Mouse (Mus musculus): ENCODE results near the gene Zfp94. TPM values are rescaled to one million over a fixed set of nuclear protein-coding genes. Genes with fewer than 3 reads are reported as not detected.
A peak's percentile ranks its signal among the peaks of the same experiment; 100 is the strongest.

Zfp94 gene
- 9.0 and 10.3 TPM in 2 replicates for polyA plus RNA-seq (2015; fragmentation: Nextera tagmentation; extraction: Ambion mirVana)

GRCm38 (mm10) chr7:24316567-24317092 lies at the start of gene Zfp94:
Gene Zfp94 (minus strand): TSS chr7:24316666.
- peak within 1 kb of the TSS; percentile 82 for H3K4me2 ChIP-seq (ENCODE audit: low read depth, low read length)
- H3K4me3 ChIP-seq (replicated peaks; ENCODE audit: low read length) = peak within 1 kb of the TSS; percentile 74
- no peaks in the 10 kb centered on the region for H3K27me3 ChIP-seq (ENCODE audit: control insufficient read depth, insufficient read depth, low read length)
- peak within 1 kb of the TSS; percentile 88 for H3K27ac ChIP-seq (ENCODE audit: low read length)
- under 1% methylated on average over 33 of the region's 33 CpGs for WGBS
- H3K9ac ChIP-seq (ENCODE audit: low read length) = peak within 1 kb of the TSS; percentile 84
- no peaks in the 10 kb centered on the region for H3K9me3 ChIP-seq (replicated peaks; ENCODE audit: control insufficient read depth, low read length)
- H3K36me3 ChIP-seq (ENCODE audit: control insufficient read depth, insufficient read depth, low read length) = no peaks in the 10 kb centered on the region
- peaks cover 4% of the 10 kb centered on the region; the same call in 1 of the 2 replicates for H3K4me1 ChIP-seq (ENCODE audit: control insufficient read depth, insufficient read depth, low read length)
- ATAC-seq (ENCODE audit: insufficient read depth, low FRiP score) = peak; percentile 95

DNA sequence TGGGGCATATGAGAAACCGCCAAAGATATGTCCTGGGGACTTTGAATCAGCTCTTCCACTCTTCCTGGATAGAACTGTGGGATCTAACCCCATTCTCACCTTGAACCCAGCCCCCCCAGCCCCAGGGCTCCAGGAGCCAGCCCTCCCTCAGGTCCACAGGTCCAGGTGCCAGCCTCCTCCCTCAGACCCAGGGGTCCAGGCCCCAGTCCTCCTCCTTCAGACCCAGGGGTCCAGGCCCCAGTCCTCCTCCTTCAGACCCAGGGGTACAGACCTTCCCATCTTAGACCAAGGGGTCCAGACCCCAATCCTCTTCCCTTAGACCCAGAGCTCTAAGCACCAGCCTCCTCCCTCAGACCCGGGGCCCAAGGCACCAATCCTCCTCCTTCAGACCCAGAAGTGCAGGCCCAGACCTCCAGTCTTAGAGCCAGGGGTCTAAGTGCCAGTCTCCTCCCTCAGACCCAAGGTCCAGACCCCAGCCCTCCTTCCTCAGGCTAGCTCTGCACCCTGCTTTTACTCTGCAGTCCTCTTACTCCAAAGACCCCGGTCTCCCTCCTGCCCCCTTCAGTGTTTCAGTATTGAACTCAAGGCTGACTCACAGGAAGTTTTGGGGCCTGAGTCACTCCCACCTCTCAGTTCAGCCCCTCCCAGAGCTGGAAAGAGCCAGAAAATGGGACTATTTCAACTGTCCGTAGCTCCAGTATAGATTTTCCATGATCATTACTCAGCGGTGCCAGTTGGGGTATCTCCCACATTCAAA lies 49.0 kb upstream of the Zfp94 start:
- no peaks in the 10 kb centered on the region for H3K9me3 ChIP-seq (replicated peaks; ENCODE audit: control insufficient read depth, low read length)
- no peaks in the 10 kb centered on the region for H3K27me3 ChIP-seq (ENCODE audit: control insufficient read depth, insufficient read depth, low read length)
- 72% methylated on average over 5 of the region's 5 CpGs for WGBS
- no peak for ATAC-seq (ENCODE audit: insufficient read depth, low FRiP score)
- H3K27ac ChIP-seq (ENCODE audit: low read length) = no peak overlapping the region
- no peak overlapping the region for H3K4me2 ChIP-seq (ENCODE audit: low read depth, low read length)
- peaks cover 9% of the 10 kb centered on the region for H3K4me1 ChIP-seq (ENCODE audit: control insufficient read depth, insufficient read depth, low read length)
- H3K9ac ChIP-seq (ENCODE audit: low read length) = peak overlapping the region; percentile 47; the same call in 1 of the 2 replicates
- H3K36me3 ChIP-seq (ENCODE audit: control insufficient read depth, insufficient read depth, low read length) = no peaks in the 10 kb centered on the region
- H3K4me3 ChIP-seq (replicated peaks; ENCODE audit: low read length) = no peak overlapping the region

- ATAC-seq (ENCODE audit: insufficient read depth, low FRiP score) = peak; percentile 71; the same call in 1 of the 2 replicates
- Histone ChIP-seq H3K4me3 (replicated peaks; ENCODE audit: low read length) (no peak overlapping the region), H3K9ac (ENCODE audit: low read length) (peak overlapping the region; percentile 47; the same call in 1 of the 2 replicates)
Measured at GRCm38 (mm10) chr7:24364827-24365226, 48.4 kb upstream of the Zfp94 start.

GRCm38 (mm10) chr7:24363228-24363627 lies 46.8 kb upstream of the Zfp94 start:
- no peaks in the 10 kb centered on the region for H3K27me3 ChIP-seq (ENCODE audit: control insufficient read depth, insufficient read depth, low read length)
- H3K27ac ChIP-seq (ENCODE audit: low read length) = no peak overlapping the region
- H3K9me3 ChIP-seq (replicated peaks; ENCODE audit: control insufficient read depth, low read length) = no peaks in the 10 kb centered on the region
- WGBS = 21% methylated on average over 7 of the region's 7 CpGs
- H3K4me1 ChIP-seq (ENCODE audit: control insufficient read depth, insufficient read depth, low read length) = peaks cover 4% of the 10 kb centered on the region; the same call in 1 of the 2 replicates
- ATAC-seq (ENCODE audit: insufficient read depth, low FRiP score) = no peak
- H3K4me3 ChIP-seq (replicated peaks; ENCODE audit: low read length) = no peak overlapping the region
- H3K36me3 ChIP-seq (ENCODE audit: control insufficient read depth, insufficient read depth, low read length) = no peaks in the 10 kb centered on the region
- no peak overlapping the region for H3K9ac ChIP-seq (ENCODE audit: low read length)
- H3K4me2 ChIP-seq (ENCODE audit: low read depth, low read length) = no peak overlapping the region

More at GRCm38 (mm10) chr7:24364827-24365226, 48.4 kb upstream of the Zfp94 start:
- Histone ChIP-seq H3K27me3 (ENCODE audit: control insufficient read depth, insufficient read depth, low read length) (no peaks in the 10 kb centered on the region), H3K4me1 (ENCODE audit: control insufficient read depth, insufficient read depth, low read length) (peaks cover 4% of the 10 kb centered on the region; the same call in 1 of the 2 replicates), H3K9me3 (replicated peaks; ENCODE audit: control insufficient read depth, low read length) (no peaks in the 10 kb centered on the region), H3K27ac (ENCODE audit: low read length) (no peak overlapping the region), H3K4me2 (ENCODE audit: low read depth, low read length) (no peak overlapping the region), H3K36me3 (ENCODE audit: control insufficient read depth, insufficient read depth, low read length) (no peaks in the 10 kb centered on the region)
- WGBS = 22% methylated on average over 10 of the region's 10 CpGs

DNA sequence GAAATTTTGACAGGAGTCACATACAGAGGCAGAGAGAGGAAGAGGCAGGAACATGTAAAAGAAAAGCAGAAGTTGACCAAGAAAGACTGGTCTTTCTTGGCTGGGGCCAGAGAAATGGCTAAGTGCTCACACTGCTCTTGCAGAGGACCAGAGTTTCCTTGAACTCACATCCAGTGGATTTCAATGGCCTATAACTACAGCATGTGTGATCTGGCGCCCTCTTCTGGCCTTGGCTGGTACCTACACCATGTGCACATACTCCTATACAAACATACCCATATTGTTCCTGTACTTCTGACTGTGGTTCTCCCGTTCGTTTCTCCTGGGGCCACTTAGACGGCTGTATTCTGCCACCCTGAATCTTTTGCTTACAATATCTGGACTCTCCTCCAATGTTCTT lies 44.5 kb upstream of the Zfp94 start:
- 68% methylated on average over 4 of the region's 4 CpGs for WGBS
- no peak for ATAC-seq (ENCODE audit: insufficient read depth, low FRiP score)
- no peak overlapping the region for H3K4me2 ChIP-seq (ENCODE audit: low read depth, low read length)
- no peaks in the 10 kb centered on the region; the same call in 1 of the 2 replicates for H3K9me3 ChIP-seq (replicated peaks; ENCODE audit: control insufficient read depth, low read length)
- no peak overlapping the region for H3K27ac ChIP-seq (ENCODE audit: low read length)
- H3K9ac ChIP-seq (ENCODE audit: low read length) = no peak overlapping the region
- H3K27me3 ChIP-seq (ENCODE audit: control insufficient read depth, insufficient read depth, low read length) = no peaks in the 10 kb centered on the region
- H3K36me3 ChIP-seq (ENCODE audit: control insufficient read depth, insufficient read depth, low read length) = no peaks in the 10 kb centered on the region
- H3K4me1 ChIP-seq (ENCODE audit: control insufficient read depth, insufficient read depth, low read length) = peaks cover 4% of the 10 kb centered on the region; the same call in 1 of the 2 replicates
- H3K4me3 ChIP-seq (replicated peaks; ENCODE audit: low read length) = no peak overlapping the region

DNA sequence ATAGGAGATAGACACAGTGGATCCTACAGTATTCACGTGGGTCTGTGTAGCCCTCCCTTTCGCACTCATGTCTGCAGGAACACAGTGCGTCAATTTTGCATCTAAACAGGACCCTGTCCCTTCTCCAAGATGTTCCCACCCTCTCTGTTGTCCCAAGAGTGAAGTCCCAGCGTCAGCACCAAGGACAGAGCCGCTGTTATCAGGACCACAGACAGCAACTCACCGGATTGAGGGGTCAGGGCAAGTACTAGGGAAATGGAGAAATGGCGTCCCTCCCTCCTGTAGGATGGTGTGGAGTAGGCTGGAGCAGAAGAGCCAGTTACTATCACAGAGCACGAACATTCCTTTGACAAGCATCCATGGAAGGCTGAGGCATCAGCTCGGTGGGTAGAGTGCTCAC lies 42.8 kb upstream of the Zfp94 start:
- ATAC-seq (ENCODE audit: insufficient read depth, low FRiP score) = no peak; the same call in 1 of the 2 replicates
- Histone ChIP-seq H3K9me3 (replicated peaks; ENCODE audit: control insufficient read depth, low read length) (no peaks in the 10 kb centered on the region; the same call in 1 of the 2 replicates), H3K4me3 (replicated peaks; ENCODE audit: low read length) (no peak overlapping the region), H3K27me3 (ENCODE audit: control insufficient read depth, insufficient read depth, low read length) (no peaks in the 10 kb centered on the region), H3K9ac (ENCODE audit: low read length) (no peak overlapping the region), H3K27ac (ENCODE audit: low read length) (no peak overlapping the region), H3K4me1 (ENCODE audit: control insufficient read depth, insufficient read depth, low read length) (no peaks in the 10 kb centered on the region), H3K36me3 (ENCODE audit: control insufficient read depth, insufficient read depth, low read length) (no peaks in the 10 kb centered on the region), H3K4me2 (ENCODE audit: low read depth, low read length) (no peak overlapping the region)
- 21% methylated on average over 9 of the region's 9 CpGs for WGBS

DNA sequence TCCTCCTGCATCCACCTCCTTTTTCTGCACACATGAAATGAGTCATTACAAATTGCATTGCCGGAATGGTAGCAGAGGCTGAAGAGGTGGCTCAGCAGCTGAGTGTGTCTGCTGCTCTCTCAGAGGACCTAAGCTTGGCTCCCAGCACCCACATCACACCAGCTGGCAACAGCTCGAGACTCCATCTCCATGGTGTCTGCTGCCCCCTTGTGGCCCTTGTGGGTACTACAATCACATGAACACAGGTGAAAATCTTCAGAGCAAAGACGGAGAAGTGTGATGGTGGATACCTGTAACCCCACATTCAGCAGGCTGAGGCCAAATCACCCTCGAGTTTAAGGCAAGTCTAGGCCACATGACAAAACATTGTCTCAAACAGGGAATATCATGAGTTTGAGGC lies 41.4 kb upstream of the Zfp94 start:
- Histone ChIP-seq H3K4me1 (ENCODE audit: control insufficient read depth, insufficient read depth, low read length) (no peaks in the 10 kb centered on the region), H3K4me3 (replicated peaks; ENCODE audit: low read length) (no peak overlapping the region), H3K27me3 (ENCODE audit: control insufficient read depth, insufficient read depth, low read length) (no peaks in the 10 kb centered on the region), H3K36me3 (ENCODE audit: control insufficient read depth, insufficient read depth, low read length) (no peaks in the 10 kb centered on the region), H3K9me3 (replicated peaks; ENCODE audit: control insufficient read depth, low read length) (no peaks in the 10 kb centered on the region; the same call in 1 of the 2 replicates), H3K4me2 (ENCODE audit: low read depth, low read length) (no peak overlapping the region), H3K9ac (ENCODE audit: low read length) (no peak overlapping the region), H3K27ac (ENCODE audit: low read length) (no peak overlapping the region)
- WGBS = 46% methylated on average over 4 of the region's 4 CpGs
- no peak for ATAC-seq (ENCODE audit: insufficient read depth, low FRiP score)

GRCm38 (mm10) chr7:24356081-24356480 lies 39.6 kb upstream of the Zfp94 start:
- 66% methylated on average over 10 of the region's 10 CpGs for WGBS
- Histone ChIP-seq H3K27me3 (ENCODE audit: control insufficient read depth, insufficient read depth, low read length) (no peaks in the 10 kb centered on the region), H3K27ac (ENCODE audit: low read length) (no peak overlapping the region), H3K4me2 (ENCODE audit: low read depth, low read length) (no peak overlapping the region), H3K4me3 (replicated peaks; ENCODE audit: low read length) (no peak overlapping the region), H3K9me3 (replicated peaks; ENCODE audit: control insufficient read depth, low read length) (no peaks in the 10 kb centered on the region; the same call in 1 of the 2 replicates), H3K36me3 (ENCODE audit: control insufficient read depth, insufficient read depth, low read length) (no peaks in the 10 kb centered on the region), H3K9ac (ENCODE audit: low read length) (no peak overlapping the region), H3K4me1 (ENCODE audit: control insufficient read depth, insufficient read depth, low read length) (no peaks in the 10 kb centered on the region)
- no peak for ATAC-seq (ENCODE audit: insufficient read depth, low FRiP score)

GRCm38 (mm10) chr7:24355646-24356045 lies 39.2 kb upstream of the Zfp94 start:
- H3K4me1 ChIP-seq (ENCODE audit: control insufficient read depth, insufficient read depth, low read length) = no peaks in the 10 kb centered on the region
- H3K4me2 ChIP-seq (ENCODE audit: low read depth, low read length) = no peak overlapping the region
- no peaks in the 10 kb centered on the region; the same call in 1 of the 2 replicates for H3K9me3 ChIP-seq (replicated peaks; ENCODE audit: control insufficient read depth, low read length)
- no peak overlapping the region for H3K4me3 ChIP-seq (replicated peaks; ENCODE audit: low read length)
- no peak for ATAC-seq (ENCODE audit: insufficient read depth, low FRiP score)
- no peaks in the 10 kb centered on the region for H3K27me3 ChIP-seq (ENCODE audit: control insufficient read depth, insufficient read depth, low read length)
- no peaks in the 10 kb centered on the region for H3K36me3 ChIP-seq (ENCODE audit: control insufficient read depth, insufficient read depth, low read length)
- H3K9ac ChIP-seq (ENCODE audit: low read length) = no peak overlapping the region
- 81% methylated on average over 6 of the region's 6 CpGs for WGBS
- H3K27ac ChIP-seq (ENCODE audit: low read length) = no peak overlapping the region
